Mouse (Mus musculus): Measurements from ENCODE around the gene Zfp697. TPM values are rescaled to one million over a fixed set of nuclear protein-coding genes. Genes with fewer than 3 reads are reported as not detected.
"Not testable (repeated sequence)": the region's sequence is repeated elsewhere in the genome, so short reads cannot be mapped to it uniquely, and the experiment has no call there.

The Zfp697 gene
- polyA plus RNA-seq, 1 experiment from 2014 or later: 9.5 TPM

DNA sequence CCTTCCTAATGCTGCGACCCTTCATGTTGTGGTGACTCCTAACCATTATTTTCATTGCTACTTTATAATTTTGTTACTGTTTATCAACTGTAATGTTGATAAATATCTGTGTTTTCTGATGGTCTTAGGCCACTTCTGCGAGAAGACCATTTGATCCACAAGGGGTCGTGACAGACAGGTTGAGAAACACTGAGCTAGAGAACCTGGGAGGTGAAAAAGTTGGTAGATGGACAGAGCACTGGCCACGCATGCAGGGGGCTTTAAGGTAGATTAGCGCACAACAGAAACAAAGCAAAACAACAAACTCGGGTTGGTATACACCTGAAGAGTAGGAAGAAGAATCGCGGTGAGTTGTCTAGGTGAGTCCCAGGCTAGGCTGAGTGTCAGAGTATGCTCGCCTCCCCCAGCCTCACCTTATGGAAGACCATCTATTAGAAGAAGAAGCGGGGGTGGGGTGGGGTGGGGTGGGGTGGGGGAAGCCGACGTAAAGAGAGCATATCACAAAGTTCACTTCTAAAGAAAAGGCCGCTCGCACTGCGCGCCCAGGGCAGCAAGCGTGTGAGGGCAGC lies 500 bp upstream of the Zfp697 start:
- Histone ChIP-seq H3K27me3 (ENCODE audit: control insufficient read depth, insufficient read depth, low read length) (no peaks in the 10 kb centered on the region), H3K9me3 (ENCODE audit: control insufficient read depth, low read length) (no peaks in the 10 kb centered on the region), H3K4me2 (peak overlapping the region; percentile 90), H3K4me3 (ENCODE audit: low read depth, low read length) (peak overlapping the region; percentile 90), H3K9ac (ENCODE audit: low read length) (peak overlapping the region; percentile 98), H3K27ac (ENCODE audit: low read depth, low read length) (no peak overlapping the region), H3K4me1 (ENCODE audit: control insufficient read depth, insufficient read depth, low read length) (peaks cover 10% of the 10 kb centered on the region), H3K36me3 (ENCODE audit: control insufficient read depth, insufficient read depth, low read length) (no peaks in the 10 kb centered on the region)
- WGBS: 8% methylated on average over 17 of the region's 17 CpGs
- DNase-seq (ENCODE audit: low spot score, missing footprints) (peak; percentile 92), ATAC-seq (ENCODE audit: low FRiP score) (peak; percentile 57)

DNA sequence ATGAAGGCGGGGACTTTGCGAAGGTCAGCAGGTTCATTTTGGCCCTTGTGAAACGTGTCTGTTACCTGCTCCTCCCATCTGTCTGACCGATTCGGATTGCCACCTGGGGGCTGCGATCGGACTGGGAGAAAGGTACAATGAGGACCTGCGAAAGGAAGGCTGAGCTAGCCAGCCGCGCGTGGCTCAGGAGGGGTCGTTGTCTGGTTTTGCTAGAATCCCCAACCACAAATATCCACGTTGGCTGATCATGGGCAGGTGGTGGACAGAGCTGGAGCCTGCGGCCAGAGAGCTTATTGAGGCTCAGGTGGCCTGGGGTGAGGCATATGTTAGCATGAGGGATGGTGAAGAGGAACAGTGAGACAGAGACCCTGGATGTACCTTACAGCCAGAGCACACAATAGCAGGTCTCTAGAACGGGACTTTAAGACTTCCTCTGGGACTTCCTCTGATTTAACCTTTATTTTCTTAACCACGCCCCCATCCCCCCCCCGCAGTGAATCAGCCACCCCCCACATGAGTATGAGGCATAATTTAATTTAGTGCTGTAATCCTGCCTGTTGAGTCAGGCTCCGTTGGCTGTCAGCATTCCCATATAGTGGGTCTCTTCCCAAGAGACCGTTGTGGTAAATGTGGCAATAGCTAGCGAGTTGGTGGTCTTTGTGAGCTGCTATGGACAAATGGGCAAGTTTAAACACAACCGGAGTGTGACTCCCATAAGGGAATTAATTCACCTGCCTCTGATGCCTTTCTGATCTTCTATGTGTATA lies 946 bp downstream of the Zfp697 start:
- no peaks in the 10 kb centered on the region for H3K27me3 ChIP-seq (ENCODE audit: control insufficient read depth, insufficient read depth, low read length)
- 10% methylated on average over 21 of the region's 21 CpGs for WGBS
- peak overlapping the region; percentile 90 for H3K4me2 ChIP-seq
- H3K27ac ChIP-seq (ENCODE audit: low read depth, low read length): no peak overlapping the region
- no peaks in the 10 kb centered on the region for H3K9me3 ChIP-seq (ENCODE audit: control insufficient read depth, low read length)
- H3K36me3 ChIP-seq (ENCODE audit: control insufficient read depth, insufficient read depth, low read length): no peaks in the 10 kb centered on the region
- H3K4me3 ChIP-seq (ENCODE audit: low read depth, low read length): peak overlapping the region; percentile 90
- peak; percentile 28 for ATAC-seq (ENCODE audit: low FRiP score)
- peaks cover 10% of the 10 kb centered on the region for H3K4me1 ChIP-seq (ENCODE audit: control insufficient read depth, insufficient read depth, low read length)
- peak; percentile 93 for DNase-seq (ENCODE audit: low spot score, missing footprints)
- H3K9ac ChIP-seq (ENCODE audit: low read length): peak overlapping the region; percentile 98

DNA sequence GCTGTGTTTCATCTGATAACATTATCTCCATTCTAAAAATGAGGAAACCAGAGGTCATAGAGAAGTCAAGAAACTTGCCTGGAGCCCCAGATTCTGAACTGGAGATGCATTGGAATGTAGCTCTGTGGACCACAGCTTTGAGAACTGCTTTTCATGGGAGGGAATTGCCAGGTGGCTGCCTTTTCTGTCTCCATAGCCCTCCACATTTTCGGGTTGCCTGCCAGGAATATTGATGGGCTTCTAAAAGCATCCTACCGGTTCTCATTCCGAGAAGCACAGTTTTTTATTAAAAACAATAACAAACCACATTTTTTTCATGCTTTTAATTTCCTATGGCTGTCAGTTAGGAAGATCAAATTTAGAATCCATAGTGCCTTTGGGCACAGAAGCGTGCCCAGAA lies 4.8 kb downstream of the Zfp697 start:
- H3K36me3 ChIP-seq (ENCODE audit: control insufficient read depth, insufficient read depth, low read length): no peaks in the 10 kb centered on the region
- H3K27ac ChIP-seq (ENCODE audit: low read depth, low read length): no peak overlapping the region
- ATAC-seq (ENCODE audit: low FRiP score) (no peak), DNase-seq (ENCODE audit: low spot score, missing footprints) (no peak)
- H3K9me3 ChIP-seq (ENCODE audit: control insufficient read depth, low read length): no peaks in the 10 kb centered on the region
- H3K9ac ChIP-seq (ENCODE audit: low read length): no peak overlapping the region
- H3K4me3 ChIP-seq (ENCODE audit: low read depth, low read length): no peak overlapping the region
- 78% methylated on average over 4 of the region's 4 CpGs for WGBS
- peaks cover 7% of the 10 kb centered on the region; the same call in 1 of the 2 replicates for H3K4me1 ChIP-seq (ENCODE audit: control insufficient read depth, insufficient read depth, low read length)
- H3K4me2 ChIP-seq: no peak overlapping the region
- H3K27me3 ChIP-seq (ENCODE audit: control insufficient read depth, insufficient read depth, low read length): no peaks in the 10 kb centered on the region

- WGBS: 85% methylated on average over 7 of the region's 7 CpGs
- peaks cover 7% of the 10 kb centered on the region; the same call in 1 of the 2 replicates for H3K4me1 ChIP-seq (ENCODE audit: control insufficient read depth, insufficient read depth, low read length)
- no peak for ATAC-seq (ENCODE audit: low FRiP score)
- no peaks in the 10 kb centered on the region for H3K27me3 ChIP-seq (ENCODE audit: control insufficient read depth, insufficient read depth, low read length)
- no peak overlapping the region for H3K27ac ChIP-seq (ENCODE audit: low read depth, low read length)
- H3K4me3 ChIP-seq (ENCODE audit: low read depth, low read length): no peak overlapping the region
- H3K4me2 ChIP-seq: no peak overlapping the region
- no peak overlapping the region for H3K9ac ChIP-seq (ENCODE audit: low read length)
- no peak for DNase-seq (ENCODE audit: low spot score, missing footprints)
- no peaks in the 10 kb centered on the region for H3K36me3 ChIP-seq (ENCODE audit: control insufficient read depth, insufficient read depth, low read length)
- no peaks in the 10 kb centered on the region for H3K9me3 ChIP-seq (ENCODE audit: control insufficient read depth, low read length)
These were observed 5.5 kb downstream of the Zfp697 start for GRCm38 (mm10) chr3:98387756-98388155.

GRCm38 (mm10) chr3:98389305-98389704 lies 7.0 kb downstream of the Zfp697 start:
- H3K27me3 ChIP-seq (ENCODE audit: control insufficient read depth, insufficient read depth, low read length): no peaks in the 10 kb centered on the region
- no peak overlapping the region for H3K9ac ChIP-seq (ENCODE audit: low read length)
- no peaks in the 10 kb centered on the region for H3K4me1 ChIP-seq (ENCODE audit: control insufficient read depth, insufficient read depth, low read length)
- ATAC-seq (ENCODE audit: low FRiP score): no peak
- H3K4me2 ChIP-seq: no peak overlapping the region
- no peak overlapping the region for H3K4me3 ChIP-seq (ENCODE audit: low read depth, low read length)
- WGBS: 58% methylated on average over 3 of the region's 3 CpGs
- no peaks in the 10 kb centered on the region for H3K9me3 ChIP-seq (ENCODE audit: control insufficient read depth, low read length)
- no peaks in the 10 kb centered on the region for H3K36me3 ChIP-seq (ENCODE audit: control insufficient read depth, insufficient read depth, low read length)
- no peak for DNase-seq (ENCODE audit: low spot score, missing footprints)
- H3K27ac ChIP-seq (ENCODE audit: low read depth, low read length): no peak overlapping the region

DNA sequence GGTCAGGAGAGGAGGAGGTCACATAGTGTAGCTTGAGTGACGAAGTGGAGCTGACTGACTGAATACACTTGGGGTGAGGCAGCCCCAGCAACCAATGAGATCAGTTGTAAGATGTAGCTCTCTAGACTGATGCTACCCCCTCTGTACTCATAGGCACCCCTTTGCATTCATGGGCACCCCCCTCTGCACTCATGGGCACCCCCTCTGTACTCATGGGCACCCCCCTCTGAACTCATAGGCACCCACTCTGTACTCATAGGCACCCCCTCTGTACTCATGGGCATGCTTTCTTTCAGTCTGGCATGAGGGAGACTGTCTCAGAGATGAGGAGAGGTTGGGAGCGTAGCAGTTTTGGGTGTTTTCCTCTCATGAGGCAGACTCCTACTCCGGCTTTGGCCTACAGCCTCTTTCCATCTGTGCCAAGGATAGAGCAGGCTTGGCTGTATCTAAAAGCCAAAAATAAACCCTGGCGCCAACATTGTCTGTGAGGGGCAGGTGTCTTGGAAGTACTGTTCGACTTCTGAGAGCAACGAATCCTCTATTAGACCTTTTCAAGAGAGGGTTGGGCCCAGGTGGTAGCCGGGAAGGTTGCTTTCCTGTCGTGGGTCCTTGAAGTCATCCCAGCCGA lies 22.1 kb downstream of the Zfp697 start:
- not testable (repeated sequence) for DNase-seq (ENCODE audit: low spot score, missing footprints); H3K4me2 ChIP-seq; H3K9me3 ChIP-seq (ENCODE audit: control insufficient read depth, low read length); H3K36me3 ChIP-seq (ENCODE audit: control insufficient read depth, insufficient read depth, low read length); H3K4me3 ChIP-seq (ENCODE audit: low read depth, low read length); H3K27ac ChIP-seq (ENCODE audit: low read depth, low read length); H3K4me1 ChIP-seq (ENCODE audit: control insufficient read depth, insufficient read depth, low read length); ATAC-seq (ENCODE audit: low FRiP score); H3K9ac ChIP-seq (ENCODE audit: low read length); H3K27me3 ChIP-seq (ENCODE audit: control insufficient read depth, insufficient read depth, low read length)
- WGBS: 92% methylated on average over 8 of the region's 9 CpGs

DNA sequence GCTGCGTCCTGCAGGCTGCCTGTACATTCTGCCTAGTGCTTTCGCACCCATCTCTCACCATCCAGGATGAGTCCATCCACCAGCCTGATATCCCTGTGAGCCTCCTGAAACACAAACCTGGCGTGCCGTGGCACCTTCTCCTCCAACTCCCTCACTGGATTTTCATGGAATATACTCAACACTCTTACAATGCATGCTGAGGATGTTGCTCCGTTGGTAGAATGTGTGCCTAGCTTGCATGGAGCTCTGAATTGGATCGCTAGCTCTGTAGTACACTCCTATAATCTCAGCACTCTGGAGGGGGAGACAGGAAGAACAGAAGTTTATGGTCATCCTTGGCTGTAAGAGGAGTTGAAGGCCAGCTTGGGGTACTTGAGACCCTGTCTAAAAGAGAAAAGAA lies 23.6 kb downstream of the Zfp697 start:
- H3K9ac ChIP-seq (ENCODE audit: low read length); H3K27ac ChIP-seq (ENCODE audit: low read depth, low read length); H3K4me3 ChIP-seq (ENCODE audit: low read depth, low read length); H3K4me1 ChIP-seq (ENCODE audit: control insufficient read depth, insufficient read depth, low read length); H3K9me3 ChIP-seq (ENCODE audit: control insufficient read depth, low read length); DNase-seq (ENCODE audit: low spot score, missing footprints); H3K4me2 ChIP-seq; H3K36me3 ChIP-seq (ENCODE audit: control insufficient read depth, insufficient read depth, low read length); H3K27me3 ChIP-seq (ENCODE audit: control insufficient read depth, insufficient read depth, low read length); ATAC-seq (ENCODE audit: low FRiP score): not testable (repeated sequence)
- 92% methylated on average over 5 of the region's 6 CpGs for WGBS

- WGBS: 68% methylated on average over 12 of the region's 12 CpGs
- not testable (repeated sequence) for H3K9me3 ChIP-seq (ENCODE audit: control insufficient read depth, low read length); H3K4me1 ChIP-seq (ENCODE audit: control insufficient read depth, insufficient read depth, low read length); H3K4me3 ChIP-seq (ENCODE audit: low read depth, low read length); H3K4me2 ChIP-seq; ATAC-seq (ENCODE audit: low FRiP score); DNase-seq (ENCODE audit: low spot score, missing footprints); H3K9ac ChIP-seq (ENCODE audit: low read length); H3K27ac ChIP-seq (ENCODE audit: low read depth, low read length); H3K27me3 ChIP-seq (ENCODE audit: control insufficient read depth, insufficient read depth, low read length); H3K36me3 ChIP-seq (ENCODE audit: control insufficient read depth, insufficient read depth, low read length)
These were observed 24.4 kb downstream of the Zfp697 start for GRCm38 (mm10) chr3:98406569-98407144.

DNA sequence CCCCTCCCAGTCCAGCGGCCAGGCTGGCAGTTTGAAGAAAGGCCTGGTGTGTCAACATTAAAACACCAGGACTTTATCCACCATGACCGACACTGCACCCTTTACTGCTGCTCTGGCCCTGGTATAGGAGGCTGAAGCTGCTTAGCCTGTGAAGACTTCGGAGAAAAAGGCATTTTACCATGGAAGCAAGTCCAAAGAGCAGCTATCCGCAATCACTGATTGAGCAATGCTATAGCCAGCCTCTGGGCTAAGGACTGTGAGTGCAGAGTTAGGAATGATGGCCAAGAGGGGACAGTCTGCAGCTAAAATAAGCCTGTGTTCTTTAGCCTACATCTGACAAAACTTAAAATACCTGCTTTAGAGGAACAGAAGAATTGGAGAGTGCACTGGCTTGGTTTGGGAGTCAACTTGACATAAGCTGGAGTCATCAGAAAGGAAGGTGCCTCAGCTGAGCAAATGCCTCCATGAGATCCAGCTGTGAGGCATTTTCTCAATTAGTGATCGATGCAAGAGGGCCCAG lies 25.1 kb downstream of the Zfp697 start:
- not testable (repeated sequence) for H3K4me1 ChIP-seq (ENCODE audit: control insufficient read depth, insufficient read depth, low read length); H3K27me3 ChIP-seq (ENCODE audit: control insufficient read depth, insufficient read depth, low read length); H3K9me3 ChIP-seq (ENCODE audit: control insufficient read depth, low read length); DNase-seq (ENCODE audit: low spot score, missing footprints); H3K4me3 ChIP-seq (ENCODE audit: low read depth, low read length); H3K9ac ChIP-seq (ENCODE audit: low read length); H3K27ac ChIP-seq (ENCODE audit: low read depth, low read length); ATAC-seq (ENCODE audit: low FRiP score); H3K36me3 ChIP-seq (ENCODE audit: control insufficient read depth, insufficient read depth, low read length); H3K4me2 ChIP-seq
- WGBS: 60% methylated on average over 5 of the region's 5 CpGs

All from midbrain, embryonic 11.5 days (tissue).